Mouse (Mus musculus) WW6 (cell line): ENCODE data around the gene Trmt5.

Experiments
- DNase-seq: peaks from one replicate; pipeline ENCODE4 v3.0.0-alpha.2; 2013; ENCODE audit warnings: low read depth, low spot score

Trmt5 gene

GRCm38 (mm10) chr12:73269933-73270332 lies 16.6 kb downstream of the Trmt5 start:
- no peak for DNase-seq

GRCm38 (mm10) chr12:73269531-73269930 lies 17.0 kb downstream of the Trmt5 start:
- no peak for DNase-seq

- no peak for DNase-seq
Measured at GRCm38 (mm10) chr12:73268497-73268896, 18.0 kb downstream of the Trmt5 start.

GRCm38 (mm10) chr12:73266597-73266996 lies 19.9 kb downstream of the Trmt5 start:
- DNase-seq = no peak

GRCm38 (mm10) chr12:73265381-73265978 lies 21.0 kb downstream of the Trmt5 start:
- no peak for DNase-seq

- no peak for DNase-seq
Measured at GRCm38 (mm10) chr12:73260339-73260738, 26.2 kb downstream of the Trmt5 start.

- no peak for DNase-seq
Measured at GRCm38 (mm10) chr12:73259269-73259668, 27.2 kb downstream of the Trmt5 start.

GRCm38 (mm10) chr12:73255006-73255405 lies 31.5 kb downstream of the Trmt5 start:
- no peak for DNase-seq

GRCm38 (mm10) chr12:73245687-73246086 lies 40.8 kb downstream of the Trmt5 start:
- DNase-seq = no peak

GRCm38 (mm10) chr12:73241960-73242359 lies 44.5 kb downstream of the Trmt5 start:
- no peak for DNase-seq

GRCm38 (mm10) chr12:73232586-73232985 lies 53.9 kb downstream of the Trmt5 start:
- no peak for DNase-seq

GRCm38 (mm10) chr12:73231552-73231951 lies 55.0 kb downstream of the Trmt5 start:
- DNase-seq = no peak

GRCm38 (mm10) chr12:73230196-73230595 lies 56.3 kb downstream of the Trmt5 start:
- no peak for DNase-seq
